Mouse (Mus musculus) forebrain, embryonic 12.5 days (tissue): ENCODE data around the gene Xkrx. TPM values are rescaled to one million over a fixed set of nuclear protein-coding genes. Genes with fewer than 3 reads are reported as not detected.
"Not testable (repeated sequence)": the region's sequence is repeated elsewhere in the genome, so short reads cannot be mapped to it uniquely, and the experiment has no call there.

Experiments used
- ATAC-seq: fragments of 200-750 bp; cut with Nextera tagmentation; 2 replicates; pipeline ENCODE4 v1.8.0; 2017; ENCODE audit warnings: moderate TSS enrichment; ENCODE audit not compliant: low FRiP score
- H3K27ac ChIP-seq: fragments of 300-500 bp; sonication (generic); 2 replicates; pipeline ENCODE4 v1.5.1; 2016; ENCODE audit warnings: mild to moderate bottlenecking
- H3K27me3 ChIP-seq: fragments of 300-500 bp; sonication (generic); 2 replicates; pipeline ENCODE4 v1.6.1; 2016; ENCODE audit warnings: mild to moderate bottlenecking
- H3K36me3 ChIP-seq: fragments of 300-500 bp; sonication (generic); replicated peaks from 2 replicates; pipeline ENCODE4 v1.6.1; 2016; ENCODE audit warnings: mild to moderate bottlenecking
- H3K4me1 ChIP-seq: fragments of 300-500 bp; sonication (generic); 2 replicates; pipeline ENCODE4 v1.6.1; 2016
- H3K4me2 ChIP-seq: fragments of 300-500 bp; sonication (generic); 2 replicates; pipeline ENCODE4 v1.6.1; 2016; ENCODE audit warnings: mild to moderate bottlenecking, moderate library complexity
- H3K4me3 ChIP-seq: fragments of 300-500 bp; sonication (generic); replicated peaks from 2 replicates; pipeline ENCODE4 v1.5.1; 2016; ENCODE audit warnings: mild to moderate bottlenecking
- H3K9ac ChIP-seq: fragments of 300-500 bp; sonication (generic); 2 replicates; pipeline ENCODE4 v1.6.1; 2016; ENCODE audit warnings: mild to moderate bottlenecking
- H3K9me3 ChIP-seq: fragments of 300-500 bp; sonication (generic); 2 replicates; pipeline ENCODE4 v1.6.1; 2016
- WGBS: fragments of 180-500 bp; shearing (Covaris S2); methylation state at CpG from one replicate; pipeline ENCODE4 v1.1.7; 2016; 5-methylcytosine and 5-hydroxymethylcytosine counted together
- polyA plus RNA-seq: library from polyadenylated mRNA; unstranded; fragments of >200 nt; fragmentation: Nextera tagmentation; extraction: Ambion mirVana; gene quantifications from 2 replicates; pipeline ENCODE4 v1.2.1, GENCODE M21; 2016

Xkrx gene
- polyA plus RNA-seq: 0.17 and 0.33 TPM in 2 replicates

- Histone ChIP-seq H3K27ac (no peak within 1 kb of the TSS), H3K9me3 (no peaks in the 10 kb centered on the region), H3K4me3 (peak within 1 kb of the TSS; percentile 26), H3K4me2 (peak within 1 kb of the TSS; percentile 52), H3K9ac (no peak within 1 kb of the TSS), H3K4me1 (no peaks in the 10 kb centered on the region), H3K27me3 (peaks cover 19% of the 10 kb centered on the region), H3K36me3 (no peaks in the 10 kb centered on the region)
- no peak for ATAC-seq
- WGBS: 30% methylated on average over 16 of the region's 16 CpGs
Measured at GRCm38 (mm10) chrX:134162043-134162720, at the start of gene Xkrx. TSS of gene Xkrx (minus strand) at chrX:134162076.

GRCm38 (mm10) chrX:134211151-134211642 lies 49.3 kb upstream of the Xkrx start:
- 67% methylated on average over 7 of the region's 7 CpGs for WGBS

GRCm38 (mm10) chrX:134208491-134208890 lies 46.6 kb upstream of the Xkrx start:
- Histone ChIP-seq H3K36me3 (no peaks in the 10 kb centered on the region), H3K4me2 (no peak overlapping the region), H3K9me3 (no peaks in the 10 kb centered on the region), H3K9ac (no peak overlapping the region), H3K4me3 (no peak overlapping the region), H3K27ac (no peak overlapping the region), H3K27me3 (no peaks in the 10 kb centered on the region), H3K4me1 (no peaks in the 10 kb centered on the region)
- ATAC-seq: no peak
- WGBS: 89% methylated on average over 2 of the region's 2 CpGs

More at GRCm38 (mm10) chrX:134211151-134211642, 49.3 kb upstream of the Xkrx start:
- Histone ChIP-seq H3K9ac (no peak overlapping the region), H3K36me3 (no peaks in the 10 kb centered on the region), H3K27ac (no peak overlapping the region), H3K4me1 (no peaks in the 10 kb centered on the region), H3K27me3 (no peaks in the 10 kb centered on the region), H3K4me2 (no peak overlapping the region), H3K4me3 (no peak overlapping the region), H3K9me3 (no peaks in the 10 kb centered on the region)
- no peak for ATAC-seq

GRCm38 (mm10) chrX:134187201-134187600 lies 25.3 kb upstream of the Xkrx start, which contains the start of gene Arl13a:
TSS of gene Arl13a (plus strand) at chrX:134187501.
- 93% methylated on average over 8 of the region's 9 CpGs for WGBS

GRCm38 (mm10) chrX:134174699-134175098 lies 12.8 kb upstream of the Xkrx start:
- H3K9ac ChIP-seq: no peak overlapping the region
- no peaks in the 10 kb centered on the region for H3K36me3 ChIP-seq
- no peaks in the 10 kb centered on the region for H3K27me3 ChIP-seq
- no peak overlapping the region for H3K27ac ChIP-seq
- H3K9me3 ChIP-seq: no peaks in the 10 kb centered on the region
- no peak for ATAC-seq
- no peak overlapping the region for H3K4me2 ChIP-seq
- 89% methylated on average over 1 of the region's 1 CpGs for WGBS
- no peaks in the 10 kb centered on the region for H3K4me1 ChIP-seq
- no peak overlapping the region for H3K4me3 ChIP-seq

More at GRCm38 (mm10) chrX:134187201-134187600, 25.3 kb upstream of the Xkrx start, which contains the start of gene Arl13a:
- H3K27ac ChIP-seq, ATAC-seq, H3K36me3 ChIP-seq, H3K4me1 ChIP-seq, H3K9ac ChIP-seq, H3K9me3 ChIP-seq, H3K4me2 ChIP-seq, H3K4me3 ChIP-seq, H3K27me3 ChIP-seq: not testable (repeated sequence)

- Histone ChIP-seq H3K27me3 (no peaks in the 10 kb centered on the region), H3K4me1 (no peaks in the 10 kb centered on the region), H3K36me3 (no peaks in the 10 kb centered on the region), H3K4me3 (no peak overlapping the region), H3K9ac (no peak overlapping the region), H3K9me3 (no peaks in the 10 kb centered on the region), H3K27ac (no peak overlapping the region), H3K4me2 (no peak overlapping the region)
- 95% methylated on average over 1 of the region's 1 CpGs for WGBS
- no peak for ATAC-seq
Measured at GRCm38 (mm10) chrX:134170584-134170983, 8.7 kb upstream of the Xkrx start.

GRCm38 (mm10) chrX:134163484-134163883 lies 1.6 kb upstream of the Xkrx start:
- H3K36me3 ChIP-seq: no peaks in the 10 kb centered on the region
- no peaks in the 10 kb centered on the region for H3K9me3 ChIP-seq
- peaks cover 19% of the 10 kb centered on the region for H3K27me3 ChIP-seq
- H3K27ac ChIP-seq: no peak overlapping the region
- H3K9ac ChIP-seq: no peak overlapping the region
- H3K4me1 ChIP-seq: no peaks in the 10 kb centered on the region
- H3K4me3 ChIP-seq: no peak overlapping the region
- H3K4me2 ChIP-seq: peak overlapping the region; percentile 52; the same call in 1 of the 2 replicates
- no peak for ATAC-seq
- WGBS: 53% methylated on average over 4 of the region's 4 CpGs

- H3K27ac ChIP-seq: no peak overlapping the region
- no peaks in the 10 kb centered on the region for H3K9me3 ChIP-seq
- H3K4me1 ChIP-seq: no peaks in the 10 kb centered on the region
- H3K9ac ChIP-seq: no peak overlapping the region
- H3K4me3 ChIP-seq: peak overlapping the region; percentile 26
- H3K27me3 ChIP-seq: peaks cover 19% of the 10 kb centered on the region
- H3K36me3 ChIP-seq: no peaks in the 10 kb centered on the region
- 18% methylated on average over 11 of the region's 11 CpGs for WGBS
- ATAC-seq: no peak
- H3K4me2 ChIP-seq: peak overlapping the region; percentile 52
Measured at GRCm38 (mm10) chrX:134162826-134163225, 950 bp upstream of the Xkrx start.

- Histone ChIP-seq H3K4me1 (no peaks in the 10 kb centered on the region), H3K27me3 (peaks cover 19% of the 10 kb centered on the region), H3K27ac (no peak overlapping the region), H3K9me3 (no peaks in the 10 kb centered on the region), H3K36me3 (no peaks in the 10 kb centered on the region), H3K4me3 (no peak overlapping the region), H3K9ac (no peak overlapping the region), H3K4me2 (no peak overlapping the region)
- ATAC-seq: no peak
- 91% methylated on average over 2 of the region's 2 CpGs for whole genome bisulfite sequencing
Measured at GRCm38 (mm10) chrX:134160442-134160841, 1.4 kb downstream of the Xkrx start.

- Histone ChIP-seq H3K4me1 (no peaks in the 10 kb centered on the region), H3K4me2 (no peak overlapping the region), H3K36me3 (no peaks in the 10 kb centered on the region), H3K9me3 (no peaks in the 10 kb centered on the region), H3K4me3 (no peak overlapping the region), H3K9ac (no peak overlapping the region), H3K27ac (no peak overlapping the region), H3K27me3 (peaks cover 15% of the 10 kb centered on the region)
- 34% methylated on average over 7 of the region's 7 CpGs for WGBS
- no peak for ATAC-seq
Measured at GRCm38 (mm10) chrX:134158151-134158550, 3.7 kb downstream of the Xkrx start.

GRCm38 (mm10) chrX:134141986-134142385 lies 19.9 kb downstream of the Xkrx start:
- ATAC-seq: no peak
- H3K4me3 ChIP-seq: no peak overlapping the region
- H3K27ac ChIP-seq: no peak overlapping the region
- H3K36me3 ChIP-seq: no peaks in the 10 kb centered on the region
- H3K9ac ChIP-seq: no peak overlapping the region
- peaks cover 9% of the 10 kb centered on the region; the same call in 1 of the 2 replicates for H3K27me3 ChIP-seq
- 89% methylated on average over 4 of the region's 4 CpGs for WGBS
- H3K4me1 ChIP-seq: no peaks in the 10 kb centered on the region
- H3K4me2 ChIP-seq: no peak overlapping the region
- H3K9me3 ChIP-seq: no peaks in the 10 kb centered on the region

GRCm38 (mm10) chrX:134141551-134141950 lies 20.3 kb downstream of the Xkrx start:
- H3K4me2 ChIP-seq: no peak overlapping the region
- no peak overlapping the region for H3K4me3 ChIP-seq
- no peaks in the 10 kb centered on the region for H3K9me3 ChIP-seq
- peaks cover 9% of the 10 kb centered on the region; the same call in 1 of the 2 replicates for H3K27me3 ChIP-seq
- no peak overlapping the region for H3K27ac ChIP-seq
- no peaks in the 10 kb centered on the region for H3K4me1 ChIP-seq
- WGBS: 86% methylated on average over 1 of the region's 1 CpGs
- ATAC-seq: no peak
- no peaks in the 10 kb centered on the region for H3K36me3 ChIP-seq
- no peak overlapping the region for H3K9ac ChIP-seq

- no peaks in the 10 kb centered on the region for H3K9me3 ChIP-seq
- WGBS: 86% methylated on average over 6 of the region's 6 CpGs
- H3K36me3 ChIP-seq: no peaks in the 10 kb centered on the region
- no peak overlapping the region for H3K9ac ChIP-seq
- no peak overlapping the region for H3K4me2 ChIP-seq
- no peak for ATAC-seq
- no peak overlapping the region for H3K27ac ChIP-seq
- H3K4me3 ChIP-seq: no peak overlapping the region
- no peaks in the 10 kb centered on the region for H3K4me1 ChIP-seq
- H3K27me3 ChIP-seq: peaks cover 12% of the 10 kb centered on the region; the same call in 1 of the 2 replicates
Measured at GRCm38 (mm10) chrX:134140024-134140423, 21.9 kb downstream of the Xkrx start.
